Mouse (Mus musculus) kidney, embryonic 16.5 days (tissue): ENCODE measurements around the gene Map6d1. TPM values are rescaled to one million over a fixed set of nuclear protein-coding genes. Genes with fewer than 3 reads are reported as not detected.

Experiments
- ATAC-seq: fragments of 200-750 bp; cut with Nextera tagmentation; 2 replicates; pipeline ENCODE4 v1.8.0; 2017; ENCODE audit warnings: moderate TSS enrichment; ENCODE audit not compliant: low FRiP score, low TSS enrichment
- H3K27ac ChIP-seq: fragments of 300-500 bp; sonication (generic); 2 replicates; pipeline ENCODE4 v1.5.1; 2014; ENCODE audit warnings: low read length
- H3K27me3 ChIP-seq: fragments of 300-500 bp; sonication (generic); 2 replicates; pipeline ENCODE4 v1.6.1; 2014; ENCODE audit warnings: low read length, control low read depth, mixed read lengths; ENCODE audit not compliant: insufficient read depth
- H3K36me3 ChIP-seq: fragments of 300-500 bp; sonication (generic); 2 replicates; pipeline ENCODE4 v1.6.1; 2014; ENCODE audit warnings: low read length, control low read depth, mixed read lengths; ENCODE audit not compliant: insufficient read depth
- H3K4me1 ChIP-seq: fragments of 300-500 bp; sonication (generic); 2 replicates; pipeline ENCODE4 v1.6.1; 2014; ENCODE audit warnings: low read length, control low read depth, mixed read lengths; ENCODE audit not compliant: insufficient read depth
- H3K4me2 ChIP-seq: fragments of 300-500 bp; sonication (generic); replicated peaks from 2 replicates; pipeline ENCODE4 v1.6.1; 2014; ENCODE audit warnings: low read depth, low read length
- H3K4me3 ChIP-seq: fragments of 300-500 bp; sonication (generic); 2 replicates; pipeline ENCODE4 v1.5.1; 2014; ENCODE audit warnings: mild to moderate bottlenecking, low read length
- H3K9ac ChIP-seq: fragments of 300-500 bp; sonication (generic); replicated peaks from 2 replicates; pipeline ENCODE4 v1.6.1; 2014; ENCODE audit warnings: low read length
- H3K9me3 ChIP-seq: fragments of 300-500 bp; sonication (generic); 2 replicates; pipeline ENCODE4 v1.6.1; 2016; ENCODE audit warnings: low read length, control low read depth
- WGBS: fragments of 180-500 bp; shearing (Covaris S2); extraction: QIAGEN DNeasy Blood & Tissue Kit; methylation state at CpG from one replicate; pipeline ENCODE4 v1.1.7; 2014; 5-methylcytosine and 5-hydroxymethylcytosine counted together
- polyA plus RNA-seq: library from polyadenylated mRNA; unstranded; fragments of >200 nt; fragmentation: Nextera tagmentation; extraction: Ambion mirVana; gene quantifications from 2 replicates; pipeline ENCODE4 v1.2.1, GENCODE M21; 2015

Map6d1 gene
- 0.29 and 0.77 TPM in 2 replicates for polyA plus RNA-seq

DNA sequence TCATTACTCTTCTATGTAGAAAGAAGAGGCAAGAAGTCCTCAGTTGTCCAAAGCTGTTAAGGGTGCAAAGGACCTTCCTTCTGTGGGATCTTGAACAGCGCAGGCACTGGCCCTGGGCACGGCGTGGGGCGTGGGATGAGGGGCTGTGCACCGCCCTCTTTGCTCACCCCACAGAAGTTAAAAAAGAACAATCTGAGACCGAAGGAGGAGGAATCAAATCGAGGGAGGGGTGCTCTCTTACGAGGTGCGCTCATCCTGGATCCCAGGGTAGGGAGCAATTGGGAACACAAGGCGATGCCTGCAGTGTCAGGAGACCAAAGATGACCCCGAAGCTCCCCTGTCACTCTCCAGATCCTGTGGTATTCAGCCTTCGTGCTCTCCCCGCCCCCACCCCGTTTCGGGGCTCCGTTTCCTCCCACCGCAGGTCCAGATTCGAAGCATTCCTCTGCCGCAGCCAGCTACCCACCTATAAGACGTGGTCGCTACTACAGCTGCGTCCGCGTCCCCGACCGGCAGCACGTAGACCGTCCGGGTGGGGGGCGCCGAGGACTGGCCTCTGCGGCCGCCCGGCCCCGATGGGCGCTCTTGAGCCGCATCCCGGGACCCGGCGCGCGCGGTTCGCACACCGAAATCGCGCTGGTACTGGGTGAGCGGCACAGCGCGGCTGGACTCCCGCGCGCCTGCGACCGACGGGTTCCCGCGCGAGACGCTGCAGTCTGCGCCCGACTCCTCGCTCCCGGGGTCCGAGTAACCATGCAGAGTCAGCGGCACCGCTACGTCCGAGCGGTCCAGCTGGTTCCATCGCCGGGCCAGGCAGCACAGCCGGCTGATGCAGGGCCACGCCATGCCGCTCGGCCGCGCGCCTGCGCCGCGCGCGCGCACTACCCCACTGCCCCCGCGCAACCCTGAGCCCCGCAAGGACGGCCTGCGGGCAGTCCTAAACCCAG is at the start of gene Map6d1:
Gene Map6d1 (minus strand): TSS at position 891 of the 947 bp plus-strand sequence.
- Histone ChIP-seq H3K4me2 (peak within 1 kb of the TSS; percentile 97), H3K36me3 (no peaks in the 10 kb centered on the region), H3K4me1 (no peaks in the 10 kb centered on the region; the same call in none of the 2 replicates), H3K27me3 (no peaks in the 10 kb centered on the region; the same call in 1 of the 2 replicates), H3K27ac (no peak within 1 kb of the TSS), H3K9ac (peak within 1 kb of the TSS; percentile 73), H3K4me3 (peak within 1 kb of the TSS; percentile 75), H3K9me3 (0 out of 2 replicates have a peak, but pooled peaks cover 3% of the 10 kb centered on the region)
- peak; percentile 77 for ATAC-seq
- under 1% methylated on average over 88 of the region's 90 CpGs for WGBS

DNA sequence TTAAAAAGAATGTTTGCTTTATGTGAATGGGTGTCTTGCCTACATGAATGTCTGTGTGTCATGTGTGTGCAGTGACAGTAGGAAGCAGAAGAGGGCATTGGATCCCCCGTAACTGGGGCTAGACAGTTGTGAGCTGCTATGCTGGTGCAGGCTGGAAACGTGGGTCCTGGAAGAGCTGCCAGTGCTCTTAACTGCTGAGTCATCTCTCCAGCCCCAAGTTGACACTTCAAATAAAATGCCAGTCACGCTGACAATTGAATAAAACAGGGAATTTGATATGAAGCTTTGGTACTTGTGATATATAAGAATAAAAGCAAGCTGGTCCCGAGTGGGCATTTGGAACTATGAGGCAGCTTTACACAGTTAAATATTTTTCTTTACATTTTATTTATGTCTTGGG is 39.1 kb upstream of the Map6d1 start:
- Histone ChIP-seq H3K27me3 (no peaks in the 10 kb centered on the region), H3K4me2 (no peak overlapping the region), H3K9me3 (no peaks in the 10 kb centered on the region), H3K27ac (no peak overlapping the region), H3K4me3 (no peak overlapping the region), H3K9ac (no peak overlapping the region), H3K36me3 (peaks cover 61% of the 10 kb centered on the region), H3K4me1 (no peaks in the 10 kb centered on the region)
- ATAC-seq: no peak
- WGBS: 89% methylated on average over 4 of the region's 4 CpGs

DNA sequence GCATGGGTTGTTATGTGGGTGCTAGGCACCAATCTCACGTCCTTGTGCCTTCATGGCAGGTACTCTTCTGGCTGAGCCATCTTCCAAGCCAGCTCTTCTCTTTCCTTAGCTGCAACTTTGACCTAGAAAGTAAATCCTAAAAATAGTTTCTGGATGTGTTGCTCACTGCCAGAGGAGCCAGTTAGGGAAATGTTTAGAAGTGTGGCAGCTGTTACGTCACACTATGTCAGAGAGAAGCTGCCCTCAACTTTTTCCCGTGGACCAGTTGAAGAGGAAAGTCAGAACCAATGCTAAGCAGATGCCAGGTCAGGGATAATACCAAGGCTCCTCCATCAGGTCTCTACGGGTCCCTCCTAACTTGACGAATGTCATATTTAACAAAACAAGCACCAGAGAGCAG is 38.2 kb upstream of the Map6d1 start:
- H3K27me3 ChIP-seq: no peaks in the 10 kb centered on the region
- no peak overlapping the region for H3K4me2 ChIP-seq
- peaks cover 55% of the 10 kb centered on the region for H3K36me3 ChIP-seq
- H3K9me3 ChIP-seq: no peaks in the 10 kb centered on the region
- no peaks in the 10 kb centered on the region for H3K4me1 ChIP-seq
- H3K27ac ChIP-seq: no peak overlapping the region
- H3K9ac ChIP-seq: no peak overlapping the region
- H3K4me3 ChIP-seq: no peak overlapping the region
- ATAC-seq: no peak
- 91% methylated on average over 5 of the region's 5 CpGs for WGBS

GRCm38 (mm10) chr16:20272994-20273393 is 31.8 kb upstream of the Map6d1 start:
- no peak for ATAC-seq
- Histone ChIP-seq H3K4me2 (no peak overlapping the region), H3K36me3 (peaks cover 3% of the 10 kb centered on the region; the same call in 1 of the 2 replicates), H3K27ac (no peak overlapping the region), H3K4me3 (no peak overlapping the region), H3K9ac (no peak overlapping the region), H3K27me3 (no peaks in the 10 kb centered on the region), H3K4me1 (no peaks in the 10 kb centered on the region), H3K9me3 (no peaks in the 10 kb centered on the region)
- 24% methylated on average over 3 of the region's 3 CpGs for WGBS

- Histone ChIP-seq H3K9ac (no peak overlapping the region), H3K4me3 (no peak overlapping the region), H3K4me1 (no peaks in the 10 kb centered on the region), H3K9me3 (no peaks in the 10 kb centered on the region), H3K27ac (no peak overlapping the region), H3K4me2 (no peak overlapping the region), H3K27me3 (no peaks in the 10 kb centered on the region), H3K36me3 (no peaks in the 10 kb centered on the region)
- ATAC-seq: no peak
- WGBS: 81% methylated on average over 4 of the region's 4 CpGs
These were observed 30.2 kb upstream of the Map6d1 start for GRCm38 (mm10) chr16:20271339-20271738.

- Histone ChIP-seq H3K9ac (no peak overlapping the region), H3K27ac (no peak overlapping the region), H3K4me2 (no peak overlapping the region), H3K27me3 (no peaks in the 10 kb centered on the region), H3K9me3 (no peaks in the 10 kb centered on the region), H3K4me1 (no peaks in the 10 kb centered on the region), H3K4me3 (no peak overlapping the region), H3K36me3 (no peaks in the 10 kb centered on the region)
- no peak for ATAC-seq
- WGBS: 72% methylated on average over 7 of the region's 7 CpGs
These were observed 23.9 kb upstream of the Map6d1 start for GRCm38 (mm10) chr16:20265089-20265488.

GRCm38 (mm10) chr16:20257926-20258325 is 16.8 kb upstream of the Map6d1 start:
- H3K4me3 ChIP-seq: no peak overlapping the region
- H3K4me2 ChIP-seq: no peak overlapping the region
- H3K4me1 ChIP-seq: no peaks in the 10 kb centered on the region
- H3K27me3 ChIP-seq: no peaks in the 10 kb centered on the region
- ATAC-seq: no peak
- no peaks in the 10 kb centered on the region for H3K9me3 ChIP-seq
- no peak overlapping the region for H3K27ac ChIP-seq
- H3K9ac ChIP-seq: no peak overlapping the region
- WGBS: 82% methylated on average over 5 of the region's 5 CpGs
- no peaks in the 10 kb centered on the region for H3K36me3 ChIP-seq

- Histone ChIP-seq H3K9ac (no peak overlapping the region), H3K27me3 (no peaks in the 10 kb centered on the region), H3K4me1 (no peaks in the 10 kb centered on the region), H3K36me3 (no peaks in the 10 kb centered on the region), H3K27ac (no peak overlapping the region), H3K9me3 (0 out of 2 replicates have a peak, but pooled peaks cover 3% of the 10 kb centered on the region), H3K4me3 (no peak overlapping the region), H3K4me2 (no peak overlapping the region)
- ATAC-seq: no peak
- WGBS: 83% methylated on average over 9 of the region's 9 CpGs
These were observed 7.5 kb upstream of the Map6d1 start for GRCm38 (mm10) chr16:20248442-20249174.

DNA sequence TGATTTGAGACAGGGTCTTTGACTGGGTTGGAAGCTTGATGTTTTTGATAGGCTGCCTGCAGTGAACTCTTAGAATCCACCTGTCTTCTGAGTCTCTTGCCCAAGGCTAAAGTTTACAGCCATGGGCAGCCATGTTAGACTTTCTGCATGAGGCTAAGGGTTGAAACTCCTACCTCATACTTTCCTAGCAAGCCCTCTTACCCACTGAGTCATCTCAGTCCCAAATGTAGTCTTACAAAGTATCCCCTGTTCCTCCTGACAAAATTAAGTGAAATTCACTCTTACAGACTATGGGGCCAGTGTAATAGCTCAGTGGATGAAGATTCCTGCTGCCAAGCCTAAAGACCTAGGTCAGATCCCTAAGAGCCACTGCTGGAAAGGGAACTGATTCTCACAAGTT is 5.9 kb upstream of the Map6d1 start:
- H3K4me1 ChIP-seq: no peaks in the 10 kb centered on the region
- no peaks in the 10 kb centered on the region for H3K36me3 ChIP-seq
- H3K4me3 ChIP-seq: no peak overlapping the region
- no peak overlapping the region for H3K9ac ChIP-seq
- 0 out of 2 replicates have a peak, but pooled peaks cover 3% of the 10 kb centered on the region for H3K9me3 ChIP-seq
- no peak for ATAC-seq
- no peak overlapping the region for H3K4me2 ChIP-seq
- no peaks in the 10 kb centered on the region for H3K27me3 ChIP-seq
- no peak overlapping the region for H3K27ac ChIP-seq
